Mouse (Mus musculus) E14TG2a.4 (cell line): ENCODE measurements around the gene Gabra5.
A peak's percentile ranks its signal among the peaks of the same experiment; 100 is the strongest.

Experiments
- H3K27me3 ChIP-seq: 2 replicates; pipeline ENCODE4 v1.6.1; 2014; ENCODE audit warnings: low read length, control low read depth; ENCODE audit not compliant: insufficient read depth
- H3K36me3 ChIP-seq: 2 replicates; pipeline ENCODE4 v1.6.1; 2014; ENCODE audit warnings: low read length, control low read depth; ENCODE audit not compliant: insufficient read depth
- H3K4me1 ChIP-seq: replicated peaks from 2 replicates; pipeline ENCODE4 v1.6.1; 2014; ENCODE audit warnings: low read depth, low read length, control low read depth
- H3K4me3 ChIP-seq: replicated peaks from 2 replicates; pipeline ENCODE4 v1.5.1; 2014; ENCODE audit warnings: mild to moderate bottlenecking, low read length
- H3K9me3 ChIP-seq: 2 replicates; pipeline ENCODE4 v1.6.1; 2014; ENCODE audit warnings: low read length, control low read depth
- CTCF ChIP-seq: conservative IDR thresholded peaks from 2 replicates; pipeline ENCODE4 v1.5.1; 2014; ENCODE audit warnings: low read length
- NANOG ChIP-seq: IDR thresholded peaks from 2 replicates; pipeline ENCODE4 v1.6.1; 2014; ENCODE audit warnings: borderline replicate concordance, low read length, mixed read lengths
- POU5F1 ChIP-seq: IDR thresholded peaks from 2 replicates; pipeline ENCODE4 v1.6.1; 2014; ENCODE audit warnings: low read length, borderline replicate concordance

Gene Gabra5

DNA sequence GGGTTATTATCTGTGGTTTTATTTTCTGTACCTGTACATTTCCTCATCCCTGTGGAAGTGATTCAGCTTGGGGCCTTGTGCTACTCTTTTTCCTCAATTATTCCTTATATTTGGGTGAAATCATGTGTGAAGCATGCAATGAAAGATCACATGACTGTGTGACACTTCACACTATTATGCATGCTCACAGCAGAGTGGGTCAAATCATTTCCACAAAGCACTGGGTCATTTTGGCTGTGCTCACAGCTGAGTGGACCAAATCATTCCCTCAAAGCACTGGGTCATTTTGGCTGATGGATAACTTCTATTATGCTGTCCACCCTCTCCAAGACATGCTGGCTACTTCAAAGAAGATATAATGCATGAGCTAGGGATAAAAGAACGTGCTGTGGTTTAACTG is 97.0 kb downstream of the Gabra5 start:
- TF ChIP-seq POU5F1 (no peak), CTCF (no peak), NANOG (no peak)
- H3K36me3 ChIP-seq: no peaks in the 10 kb centered on the region
- no peaks in the 10 kb centered on the region for H3K4me1 ChIP-seq
- no peaks in the 10 kb centered on the region for H3K27me3 ChIP-seq
- H3K4me3 ChIP-seq: no peak overlapping the region
- H3K9me3 ChIP-seq: 0 out of 2 replicates have a peak, but pooled peaks cover 3% of the 10 kb centered on the region

DNA sequence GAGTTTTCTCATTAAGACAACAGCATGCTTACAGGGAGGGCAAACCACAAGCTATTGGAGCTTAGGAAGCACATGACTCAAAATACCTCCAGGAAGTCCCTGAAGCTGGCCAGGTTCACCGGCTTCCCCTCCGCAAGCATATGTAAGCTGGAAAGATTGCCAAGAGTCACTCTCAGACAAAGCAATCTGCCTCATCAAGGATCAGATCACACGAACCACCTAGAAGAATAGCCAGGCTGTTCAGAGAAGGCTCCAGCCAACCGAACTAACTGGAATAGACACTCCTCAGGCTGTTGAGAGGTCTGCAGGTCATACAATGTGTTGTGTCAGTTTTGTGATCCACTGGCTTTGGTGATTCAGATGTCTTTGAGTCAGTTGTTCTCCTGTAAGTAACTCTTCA is 98.7 kb downstream of the Gabra5 start:
- Histone ChIP-seq H3K4me1 (no peaks in the 10 kb centered on the region), H3K27me3 (no peaks in the 10 kb centered on the region), H3K9me3 (0 out of 2 replicates have a peak, but pooled peaks cover 3% of the 10 kb centered on the region), H3K4me3 (no peak overlapping the region), H3K36me3 (no peaks in the 10 kb centered on the region)
- TF ChIP-seq POU5F1: no peak
- TF ChIP-seq CTCF: no peak
- TF ChIP-seq NANOG: no peak

DNA sequence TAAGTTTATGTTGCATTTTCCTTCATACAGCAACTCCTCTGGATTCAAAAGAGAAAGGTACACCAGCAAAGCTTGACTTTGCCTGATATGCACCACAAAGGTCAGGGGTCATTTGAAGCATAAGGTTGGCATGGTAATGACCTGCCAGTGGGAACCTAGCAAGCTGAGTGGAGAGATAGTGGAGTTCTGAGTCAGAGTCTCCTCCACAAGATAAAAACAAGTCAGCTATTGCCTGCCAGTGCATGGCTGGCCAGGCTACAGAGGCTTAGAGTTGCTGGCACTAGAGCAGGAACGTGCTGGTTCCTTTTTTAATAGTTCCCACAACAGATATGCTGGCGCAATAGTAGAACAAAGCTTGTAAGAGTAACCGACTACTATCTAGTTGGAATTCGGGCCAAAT is 116.3 kb downstream of the Gabra5 start:
- H3K27me3 ChIP-seq: peaks cover 3% of the 10 kb centered on the region
- TF ChIP-seq CTCF: no peak
- no peaks in the 10 kb centered on the region for H3K9me3 ChIP-seq

DNA sequence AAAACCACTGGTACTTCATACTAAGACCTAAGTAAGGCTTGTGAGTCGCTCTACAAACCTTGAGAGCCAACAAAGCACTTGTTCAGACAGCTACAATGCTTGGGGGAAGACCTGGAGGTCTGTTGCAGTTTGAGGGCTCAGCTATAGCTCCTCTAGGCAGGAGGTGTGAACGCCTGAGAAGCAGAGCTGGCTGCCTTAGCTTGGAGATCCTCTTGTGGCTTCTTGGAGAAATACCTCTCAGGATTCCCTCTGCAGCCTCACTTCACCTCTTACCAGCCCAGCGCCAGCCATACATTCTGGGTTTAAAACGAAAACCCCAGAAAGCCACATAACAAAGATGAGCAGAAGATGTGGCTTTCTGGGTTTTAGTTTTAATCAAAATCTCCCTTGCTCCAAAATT is 119.8 kb downstream of the Gabra5 start:
- no peak for TF ChIP-seq NANOG
- TF ChIP-seq CTCF: no peak
- no peak for TF ChIP-seq POU5F1
- Histone ChIP-seq H3K4me1 (no peaks in the 10 kb centered on the region; the same call in 1 of the 2 replicates), H3K9me3 (no peaks in the 10 kb centered on the region), H3K27me3 (peaks cover 37% of the 10 kb centered on the region), H3K36me3 (no peaks in the 10 kb centered on the region), H3K4me3 (no peak overlapping the region)

More for the DNA sequence above, 116.3 kb downstream of the Gabra5 start:
- Histone ChIP-seq H3K4me3 (no peak overlapping the region), H3K36me3 (no peaks in the 10 kb centered on the region), H3K4me1 (no peaks in the 10 kb centered on the region)

DNA sequence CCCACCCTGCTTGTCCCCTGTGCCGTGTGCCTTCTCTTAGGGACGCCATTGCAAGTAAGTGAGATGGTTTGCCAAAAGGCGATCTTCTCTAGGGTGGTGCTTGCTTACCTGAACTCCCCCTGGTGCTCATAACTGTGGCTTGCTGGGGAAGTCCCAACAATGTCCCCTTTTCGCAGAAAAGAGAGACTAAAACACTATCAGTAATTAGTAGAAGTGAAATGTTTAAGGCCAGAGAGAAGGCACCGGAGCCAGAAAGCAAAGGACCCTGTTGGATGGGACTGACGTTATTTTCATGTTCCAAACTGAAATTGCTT is 122.6 kb downstream of the Gabra5 start:
- no peak for TF ChIP-seq CTCF
- TF ChIP-seq POU5F1: no peak
- no peak for TF ChIP-seq NANOG
- H3K36me3 ChIP-seq: no peaks in the 10 kb centered on the region
- H3K4me1 ChIP-seq: no peaks in the 10 kb centered on the region; the same call in 1 of the 2 replicates
- H3K27me3 ChIP-seq: peaks cover 44% of the 10 kb centered on the region
- H3K9me3 ChIP-seq: no peaks in the 10 kb centered on the region
- H3K4me3 ChIP-seq: peak overlapping the region; percentile 83

DNA sequence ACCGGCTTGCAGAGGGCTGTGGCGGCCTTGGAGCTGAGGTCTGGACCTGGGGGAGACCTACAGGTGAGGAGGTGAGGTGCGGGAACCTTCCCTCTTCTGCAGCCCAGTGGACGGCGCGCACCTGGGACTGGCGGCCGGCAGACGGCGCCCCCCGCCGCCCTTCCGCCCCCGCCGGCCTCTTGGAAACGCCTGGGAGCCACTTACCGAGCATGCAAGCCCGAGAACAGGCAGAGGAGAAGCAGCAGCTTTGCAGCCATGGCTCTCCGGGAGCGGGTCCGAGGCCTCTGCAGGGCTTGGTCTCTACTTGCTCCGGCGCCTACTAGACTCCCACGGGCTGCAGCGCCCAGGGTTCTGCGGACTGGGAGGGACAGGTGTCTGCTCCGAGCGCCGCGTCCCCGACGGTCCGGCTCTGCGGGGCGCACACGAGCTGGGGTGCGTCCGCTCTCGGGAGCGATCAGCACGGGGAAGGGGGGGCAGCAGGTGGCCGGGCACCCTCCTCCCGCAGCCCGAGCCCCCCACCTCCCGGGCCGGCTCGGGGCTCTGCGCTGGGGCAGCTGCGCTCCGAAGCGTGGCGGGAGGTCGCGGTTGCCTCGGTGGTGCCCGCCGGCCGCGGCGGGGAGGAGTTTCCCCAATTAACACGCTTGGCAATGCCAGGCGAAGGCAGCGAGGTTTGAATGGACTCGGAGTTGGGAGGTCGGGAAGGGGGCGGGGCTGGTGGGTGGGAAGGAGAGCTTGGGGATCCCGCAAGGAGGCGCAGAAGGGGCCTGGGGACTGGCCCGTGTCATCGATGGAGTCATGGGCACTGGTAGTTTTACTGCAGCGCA is 123.1 kb downstream of the Gabra5 start, which contains the start of gene Gabrg3:
TSS of gene Gabrg3 (minus strand) at position 672 of the 824 bp plus-strand sequence.
- TF ChIP-seq NANOG: no peak
- no peak for TF ChIP-seq POU5F1
- no peak for TF ChIP-seq CTCF
- no peaks in the 10 kb centered on the region for H3K36me3 ChIP-seq
- H3K4me3 ChIP-seq: peak within 1 kb of the TSS; percentile 83
- peaks cover 44% of the 10 kb centered on the region for H3K27me3 ChIP-seq
- no peaks in the 10 kb centered on the region for H3K9me3 ChIP-seq
- H3K4me1 ChIP-seq: no peaks in the 10 kb centered on the region; the same call in 1 of the 2 replicates

DNA sequence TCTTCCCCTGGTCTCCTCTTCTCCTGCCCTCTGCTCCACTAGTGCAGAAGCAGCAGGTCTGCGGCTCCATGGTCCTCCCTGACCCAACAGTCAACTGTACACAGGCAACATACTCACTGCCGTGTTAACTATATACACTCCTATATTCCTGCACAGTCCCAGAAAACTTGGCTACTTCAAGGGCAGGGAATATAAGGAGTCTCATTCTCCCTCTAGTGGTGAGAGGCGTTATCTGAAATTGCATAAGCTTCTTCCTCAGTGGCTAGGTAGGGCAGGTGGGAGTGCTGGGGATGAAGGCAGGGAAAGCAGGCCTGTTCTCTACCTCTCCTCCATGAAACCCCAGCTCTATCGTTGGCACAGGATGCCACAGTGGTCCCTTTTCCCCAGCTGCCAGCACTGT is 125.7 kb downstream of the Gabra5 start:
- Histone ChIP-seq H3K27me3 (peaks cover 41% of the 10 kb centered on the region), H3K36me3 (no peaks in the 10 kb centered on the region), H3K9me3 (no peaks in the 10 kb centered on the region), H3K4me3 (no peak overlapping the region), H3K4me1 (no peaks in the 10 kb centered on the region; the same call in 1 of the 2 replicates)
- TF ChIP-seq CTCF: peak; percentile 53
- no peak for TF ChIP-seq NANOG

DNA sequence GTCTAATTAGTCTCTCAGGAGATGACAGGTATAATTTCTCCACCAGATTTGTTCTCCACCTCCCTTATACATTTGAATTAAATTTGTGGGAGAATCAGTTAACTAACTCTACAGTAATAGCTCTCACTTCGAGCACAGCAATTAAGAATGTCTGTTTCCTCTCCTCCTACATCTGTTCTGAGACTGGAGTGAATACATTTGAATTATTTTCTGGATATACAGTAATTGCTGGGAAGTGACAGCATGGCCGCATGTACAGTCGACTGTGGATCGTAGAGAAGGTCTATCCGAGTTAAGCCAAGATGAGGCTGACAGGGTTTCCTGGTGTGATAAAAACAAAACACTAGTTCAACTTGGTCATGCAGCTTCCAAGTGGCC is 143.9 kb downstream of the Gabra5 start:
- H3K9me3 ChIP-seq: no peaks in the 10 kb centered on the region
- H3K4me3 ChIP-seq: no peak overlapping the region
- TF ChIP-seq POU5F1 (no peak), CTCF (no peak), NANOG (no peak)
- H3K4me1 ChIP-seq: no peaks in the 10 kb centered on the region
- no peaks in the 10 kb centered on the region for H3K36me3 ChIP-seq
- H3K27me3 ChIP-seq: no peaks in the 10 kb centered on the region
